In the genomic region with DNA sequence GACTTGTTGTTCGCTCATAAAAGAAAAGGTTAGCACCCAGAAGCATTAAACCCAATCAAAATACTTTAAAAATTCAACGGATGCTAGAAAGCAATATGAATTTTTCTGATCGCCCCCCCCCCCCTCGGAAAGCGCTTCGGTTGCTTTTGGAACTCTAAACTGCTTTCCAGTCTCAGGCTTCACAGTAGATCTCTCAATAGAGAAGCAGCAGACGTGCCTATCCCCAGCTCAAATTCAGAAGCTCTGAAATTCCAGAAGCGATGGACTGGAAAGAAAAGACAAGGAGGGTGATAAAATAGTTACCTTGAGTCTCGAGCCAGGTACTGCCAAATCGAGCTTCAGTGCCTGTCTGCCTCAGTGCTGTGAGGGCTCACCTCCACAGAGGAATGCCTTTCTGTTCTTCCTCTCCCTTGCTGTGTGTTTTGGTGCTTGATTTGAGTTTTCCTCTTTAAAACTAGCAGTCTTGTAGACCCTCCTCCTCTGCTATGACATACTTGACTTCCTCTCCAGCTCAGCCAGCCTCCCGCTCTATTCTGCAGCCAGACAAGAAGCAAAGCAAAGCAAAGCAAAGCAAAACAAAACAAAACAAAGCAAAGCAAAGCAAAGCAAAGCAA, we compare ENCODE assay signal across 8 mouse cellular contexts. TPM values are rescaled to one million over a fixed set of nuclear protein-coding genes. Genes with fewer than 3 reads are reported as not detected.
DNase-seq lines count a peak whose midpoint lies in the region.

Gene Kctd12b, minus strand, starts transcription at position 610 of the 614 bp plus-strand sequence.

- peak within 1 kb of the TSS; percentile 39 for H3K4me3 ChIP-seq in forebrain, embryonic 10.5 days
- peak within 1 kb of the TSS; percentile 47 for H3K4me3 ChIP-seq in midbrain, embryonic 10.5 days

- no peaks in the 10 kb centered on the region for H3K9me3 ChIP-seq in forebrain, embryonic 10.5 days
- no peaks in the 10 kb centered on the region for H3K9me3 ChIP-seq in midbrain, embryonic 10.5 days (replicated peaks)

- H3K4me1 ChIP-seq in forebrain, embryonic 10.5 days: peaks cover 22% of the 10 kb centered on the region
- H3K4me1 ChIP-seq in midbrain, embryonic 10.5 days: peaks cover 18% of the 10 kb centered on the region

- no peaks in the 10 kb centered on the region for H3K36me3 ChIP-seq in forebrain, embryonic 10.5 days (replicated peaks)
- H3K36me3 ChIP-seq in midbrain, embryonic 10.5 days: no peaks in the 10 kb centered on the region

- H3K27me3 ChIP-seq in forebrain, embryonic 10.5 days (ENCODE audit: poor library complexity, severe bottlenecking): peaks cover 38% of the 10 kb centered on the region
- H3K27me3 ChIP-seq in midbrain, embryonic 10.5 days (ENCODE audit: low read depth, poor library complexity, severe bottlenecking): peaks cover 17% of the 10 kb centered on the region; the same call in 1 of the 2 replicates

- intact Hi-C loops in heart, postnatal 25 days (cut with DNase I): no loop called here

- 22% methylated on average over 11 of the region's 11 CpGs for WGBS in forebrain, embryonic 10.5 days
- 24% methylated on average over 11 of the region's 11 CpGs for WGBS in midbrain, embryonic 10.5 days

- peak; percentile 24 for DNase-seq in retina, postnatal 1 day
- no peak for DNase-seq in retina, embryonic 14.5 days (ENCODE audit: low spot score)
- peak; percentile 13 for DNase-seq in forebrain, embryonic 10.5 days (ENCODE audit: extremely low spot score, low spot score)
- DNase-seq in heart, postnatal 25 days (ENCODE audit: low spot score): no peak
- peak; percentile 27 to 59 for DNase-seq in kidney, postnatal 4 days
- DNase-seq in midbrain, embryonic 10.5 days (ENCODE audit: low spot score): peak; percentile 20
- DNase-seq in thymus, postnatal 14 days: peak; percentile 7
- no peak for DNase-seq in left cerebral cortex, adult 8-10 months (ENCODE audit: low spot score in 2 of 2)

- H3K27ac ChIP-seq in forebrain, embryonic 10.5 days: peak within 1 kb of the TSS; percentile 66
- H3K27ac ChIP-seq in midbrain, embryonic 10.5 days (replicated peaks): peak within 1 kb of the TSS; percentile 79

RNA-seq across cellular contexts. Expression of gene Kctd12b, which starts in this region (rescaled TPM):
- 3.4 and 3.7 TPM in 2 replicates for polyA plus RNA-seq in forebrain, embryonic 10.5 days (2016; fragmentation: Nextera tagmentation; extraction: Ambion mirVana)
- 10 to 100 TPM; 10.8 to 10.9 TPM for total RNA-seq in heart, postnatal 25 days (2021)
- 4.7 and 4.8 TPM in 2 replicates for polyA plus RNA-seq in midbrain, embryonic 10.5 days (2016; fragmentation: Nextera tagmentation; extraction: Ambion mirVana)
- total RNA-seq in left cerebral cortex, adult 8-10 months (2022): 1 to 10 TPM; 2.2 to 3.0 (median 2.9) TPM

Comparison
In these comparisons a context has a peak if more than half of its experiments do, and no peak if none do; other contexts are left out.
1. DNase-seq: peak in retina, postnatal 1 day (single experiment), forebrain, embryonic 10.5 days (single experiment), kidney, postnatal 4 days (2 of 2), midbrain, embryonic 10.5 days (single experiment) and thymus, postnatal 14 days (single experiment); none in retina, embryonic 14.5 days (single experiment), heart, postnatal 25 days (single experiment) and left cerebral cortex, adult 8-10 months (0 of 2).